Mouse (Mus musculus) G1E (cell line): ENCODE results near the gene Trp63. TPM values are rescaled to one million over a fixed set of nuclear protein-coding genes. Genes with fewer than 3 reads are reported as not detected.

Experiments used
- ATAC-seq: 2 replicates; pipeline ENCODE4 v1.8.0; 2016; ENCODE audit warnings: mild to moderate bottlenecking; ENCODE audit not compliant: insufficient number of reproducible peaks, poor library complexity, low FRiP score, severe bottlenecking; ENCODE audit errors: extremely low read depth
- DNase-seq: peaks from one replicate; pipeline ENCODE4 v3.0.0; 2012; ENCODE audit warnings: low spot score
- H3K27me3 ChIP-seq: 2 replicates; pipeline ENCODE4 v1.6.1; 2012; ENCODE audit warnings: mild to moderate bottlenecking, low read length, inconsistent platforms; ENCODE audit not compliant: insufficient read depth
- H3K36me3 ChIP-seq: replicated peaks from 2 replicates; pipeline ENCODE3; 2012; ENCODE audit warnings: mild to moderate bottlenecking, inconsistent platforms
- H3K4me1 ChIP-seq: 2 replicates; pipeline ENCODE4 v1.6.1; 2012; ENCODE audit warnings: low read depth, low read length, inconsistent platforms, mixed read lengths; ENCODE audit not compliant: insufficient read depth
- H3K4me3 ChIP-seq: 2 replicates; pipeline ENCODE4 v1.5.1; 2012; ENCODE audit warnings: low read depth, mild to moderate bottlenecking, inconsistent platforms, low read length, moderate library complexity, mixed read lengths
- H3K9me3 ChIP-seq: replicated peaks from 2 replicates; pipeline ENCODE4 v1.6.1; 2012; ENCODE audit warnings: inconsistent platforms
- CTCF ChIP-seq: IDR thresholded peaks from 2 replicates; pipeline ENCODE4 v1.5.1; 2012; ENCODE audit warnings: low read depth, low read length, inconsistent platforms, mixed read lengths
- GATA1 ChIP-seq: IDR thresholded peaks from 2 replicates; pipeline ENCODE4 v1.6.1; 2012; ENCODE audit warnings: borderline replicate concordance, low read length, inconsistent platforms, mixed read lengths
- GATA2 ChIP-seq: IDR thresholded peaks from 2 replicates; pipeline ENCODE4 v1.6.1; 2012; ENCODE audit warnings: low read depth, low read length, inconsistent platforms, borderline replicate concordance
- POLR2AphosphoS5 ChIP-seq: IDR thresholded peaks from 2 replicates; pipeline ENCODE4 v1.6.1; 2012; ENCODE audit warnings: low read depth, low read length, inconsistent platforms; ENCODE audit not compliant: insufficient replicate concordance
- TAL1 ChIP-seq: conservative IDR thresholded peaks from 2 replicates; pipeline ENCODE4 v1.6.1; 2012; ENCODE audit warnings: low read depth, low read length, inconsistent platforms, mixed read lengths
- polyA plus RNA-seq: library from polyadenylated mRNA; stranded (reverse); fragments of >175 nt; gene quantifications from 2 replicates; pipeline ENCODE4 v1.2.3, GENCODE M21; 2012
- total RNA-seq, 2 experiments: library from RNA; stranded (forward) in 1 of 2; stranded (reverse) in 1 of 2; fragments of 200-1000 nt in 1 of 2; fragments of >200 nt in 1 of 2; fragmentation: Nextera tagmentation in 1 of 2; gene quantifications; 2 replicates each; pipeline ENCODE4 v1.2.3; 2014 to 2017

The Trp63 gene
- total and polyA plus RNA-seq, 3 experiments = 0.16 TPM; not detected in 2

- TF ChIP-seq CTCF = no peak
- TF ChIP-seq GATA1 = no peak
- no peak for ATAC-seq
Observed at GRCm38 (mm10) chr16:25817753-25818624, 134.4 kb downstream of the Trp63 start.

DNA sequence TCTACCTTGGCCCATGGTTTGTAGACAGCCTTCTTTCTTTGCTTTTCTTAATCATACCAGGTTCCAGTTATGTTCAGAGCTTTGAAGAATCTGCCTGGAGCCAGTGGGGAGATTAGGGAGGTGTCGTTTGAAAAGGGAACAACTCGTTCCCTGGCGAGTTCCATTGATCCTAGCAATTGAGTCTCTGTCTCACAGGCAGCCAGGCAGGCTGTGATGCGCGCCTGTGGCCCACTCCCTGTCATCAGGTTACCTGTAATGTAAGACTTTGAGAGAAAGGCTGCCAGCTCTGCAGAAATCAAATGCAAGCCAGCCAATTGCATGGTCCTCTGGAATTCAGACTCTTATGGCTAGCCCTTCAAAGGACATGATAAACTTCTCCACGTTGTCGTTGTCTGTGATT is 142.5 kb downstream of the Trp63 start:
- DNase-seq (no peak), ATAC-seq (no peak)
- H3K4me3 ChIP-seq = no peak overlapping the region
- H3K9me3 ChIP-seq = no peaks in the 10 kb centered on the region
- no peak for TF ChIP-seq TAL1
- no peak for TF ChIP-seq GATA1
- TF ChIP-seq GATA2 = no peak
- no peak for TF ChIP-seq CTCF
- TF ChIP-seq POLR2AphosphoS5 = no peak
- H3K4me1 ChIP-seq = no peaks in the 10 kb centered on the region
- no peaks in the 10 kb centered on the region for H3K36me3 ChIP-seq
- H3K27me3 ChIP-seq = no peaks in the 10 kb centered on the region

More at GRCm38 (mm10) chr16:25817753-25818624, 134.4 kb downstream of the Trp63 start:
- H3K27me3 ChIP-seq = no peaks in the 10 kb centered on the region
- no peak overlapping the region for H3K4me3 ChIP-seq
- H3K36me3 ChIP-seq = no peaks in the 10 kb centered on the region
- no peaks in the 10 kb centered on the region for H3K4me1 ChIP-seq
- no peak for DNase-seq
- peaks cover 7% of the 10 kb centered on the region for H3K9me3 ChIP-seq

DNA sequence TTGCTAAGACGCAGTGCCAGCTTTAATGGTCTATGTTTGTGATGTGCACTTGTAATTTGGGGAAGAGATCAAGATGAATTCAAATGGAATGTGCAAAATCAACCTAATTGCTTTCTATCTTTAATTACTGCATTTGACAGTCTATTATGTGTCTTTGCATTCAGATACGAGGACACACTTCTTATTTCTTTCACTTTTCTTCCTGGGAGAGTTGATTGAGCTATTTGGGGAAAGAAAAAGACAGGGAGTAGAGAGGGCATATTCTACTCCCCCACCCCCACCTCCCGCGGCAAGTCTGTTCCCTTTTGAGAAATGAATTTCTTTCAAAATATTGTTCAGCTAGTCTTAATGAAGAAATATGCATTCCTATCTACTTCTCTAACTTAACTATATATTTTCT is 149.0 kb downstream of the Trp63 start:
- no peaks in the 10 kb centered on the region for H3K4me1 ChIP-seq
- H3K27me3 ChIP-seq = no peaks in the 10 kb centered on the region
- H3K4me3 ChIP-seq = no peak overlapping the region
- no peaks in the 10 kb centered on the region for H3K36me3 ChIP-seq
- TF ChIP-seq CTCF (no peak), POLR2AphosphoS5 (no peak), GATA2 (no peak)
- DNase-seq = no peak
- ATAC-seq = no peak
- H3K9me3 ChIP-seq = peaks cover 4% of the 10 kb centered on the region

DNA sequence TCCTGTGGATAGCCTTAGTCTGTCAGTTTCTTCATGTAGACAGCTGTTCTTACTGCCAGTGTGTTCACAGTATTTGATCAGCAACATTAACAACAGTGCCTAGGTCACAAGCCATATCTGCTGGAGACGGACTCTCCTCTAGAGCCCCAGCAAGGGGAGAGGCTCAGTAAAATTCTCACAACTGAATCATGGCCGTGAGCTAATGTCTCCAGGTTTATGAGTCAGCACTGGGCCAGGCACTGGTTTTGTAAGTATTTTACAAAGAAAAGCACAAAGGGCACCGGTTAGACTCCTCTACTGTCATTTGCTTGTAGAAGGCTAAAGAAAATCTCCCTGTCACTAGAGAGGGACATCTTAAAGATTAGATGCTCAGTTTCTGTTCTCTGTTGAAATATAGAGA is 151.7 kb downstream of the Trp63 start:
- ATAC-seq (no peak), DNase-seq (no peak)
- TF ChIP-seq POLR2AphosphoS5 (no peak), CTCF (no peak), TAL1 (no peak), GATA2 (no peak), GATA1 (no peak)
- Histone ChIP-seq H3K4me1 (no peaks in the 10 kb centered on the region), H3K9me3 (peaks cover 4% of the 10 kb centered on the region), H3K4me3 (no peak overlapping the region), H3K27me3 (no peaks in the 10 kb centered on the region), H3K36me3 (no peaks in the 10 kb centered on the region)

DNA sequence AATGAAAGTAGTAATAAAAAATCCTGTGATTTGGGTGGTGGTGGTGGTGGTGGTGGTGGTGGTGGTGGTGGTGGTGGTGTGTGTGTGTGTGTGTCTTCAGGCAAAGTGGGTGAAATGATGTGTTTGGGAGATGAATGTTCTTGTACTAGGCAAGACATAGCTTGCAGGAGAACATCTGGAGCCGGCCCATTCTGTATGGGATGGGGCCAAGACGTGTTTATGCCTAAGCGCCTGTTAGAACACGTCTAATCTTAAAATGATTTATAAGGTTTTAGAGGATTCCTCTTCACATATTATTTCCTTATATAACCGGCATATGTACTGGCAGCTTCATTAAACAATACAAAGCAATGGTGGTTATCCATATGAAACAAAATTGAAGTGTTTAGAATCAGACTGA is 152.2 kb downstream of the Trp63 start:
- TF ChIP-seq GATA2 = no peak
- no peak for TF ChIP-seq CTCF
- DNase-seq (no peak), ATAC-seq (no peak)
- no peaks in the 10 kb centered on the region for H3K4me1 ChIP-seq
- no peaks in the 10 kb centered on the region for H3K27me3 ChIP-seq
- H3K4me3 ChIP-seq = no peak overlapping the region
- peaks cover 4% of the 10 kb centered on the region for H3K9me3 ChIP-seq
- H3K36me3 ChIP-seq = no peaks in the 10 kb centered on the region

DNA sequence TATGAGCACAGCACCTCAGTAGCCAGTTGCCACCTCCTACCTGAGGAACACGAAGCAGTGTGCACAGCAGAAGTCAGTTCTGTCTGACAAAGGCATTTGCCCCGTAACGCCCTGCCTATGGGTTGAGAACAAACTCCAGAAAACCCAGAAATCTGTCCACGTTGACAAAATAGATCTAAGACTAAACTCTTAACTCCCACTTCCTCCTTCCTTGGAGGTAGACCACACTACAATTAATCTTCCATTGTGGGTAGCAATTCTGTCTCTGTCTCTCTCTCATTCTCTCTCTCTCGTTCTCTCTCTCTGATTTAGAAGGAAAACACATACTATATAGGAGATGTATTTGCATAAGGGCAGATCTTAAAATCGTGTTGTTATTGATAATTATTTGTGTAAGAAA is 159.4 kb downstream of the Trp63 start:
- no peaks in the 10 kb centered on the region for H3K36me3 ChIP-seq
- no peak for TF ChIP-seq GATA2
- DNase-seq = no peak

GRCm38 (mm10) chr16:25843625-25844024 is 160.1 kb downstream of the Trp63 start:
- peaks cover 10% of the 10 kb centered on the region for H3K9me3 ChIP-seq
- H3K36me3 ChIP-seq = no peaks in the 10 kb centered on the region
- TF ChIP-seq CTCF (no peak), GATA1 (no peak), GATA2 (no peak), TAL1 (no peak), POLR2AphosphoS5 (no peak)
- H3K4me1 ChIP-seq = no peaks in the 10 kb centered on the region
- ATAC-seq (no peak), DNase-seq (no peak)
- no peaks in the 10 kb centered on the region for H3K27me3 ChIP-seq
- no peak overlapping the region for H3K4me3 ChIP-seq

More for the DNA sequence above, 159.4 kb downstream of the Trp63 start:
- no peak for ATAC-seq
- Histone ChIP-seq H3K4me3 (no peak overlapping the region), H3K9me3 (peaks cover 7% of the 10 kb centered on the region), H3K4me1 (no peaks in the 10 kb centered on the region), H3K27me3 (no peaks in the 10 kb centered on the region)
